Mouse (Mus musculus) C2C12 (cell line): ENCODE results near the gene Syt2. TPM values are rescaled to one million over a fixed set of nuclear protein-coding genes. Genes with fewer than 3 reads are reported as not detected.

Experiments used
- H3K27me3 ChIP-seq: one replicate; pipeline ENCODE4 v1.6.1; 2011; ENCODE audit not compliant: control insufficient read depth, insufficient read depth, insufficient read length
- H3K36me3 ChIP-seq: one replicate; pipeline ENCODE4 v1.6.1; 2011; ENCODE audit not compliant: control insufficient read depth, insufficient read depth
- H3K4me3 ChIP-seq: one replicate; pipeline ENCODE4 v1.5.1; 2011; ENCODE audit warnings: mild to moderate bottlenecking, control low read depth; ENCODE audit not compliant: poor library complexity, insufficient read depth, severe bottlenecking
- H3K79me2 ChIP-seq: one replicate; pipeline ENCODE4 v1.6.1; 2011; ENCODE audit not compliant: control insufficient read depth, insufficient read depth
- H3K79me3 ChIP-seq: one replicate; pipeline ENCODE4 v1.6.1; 2011; ENCODE audit warnings: low read depth, control low read depth
- H3ac ChIP-seq: one replicate; pipeline ENCODE3; 2011; ENCODE audit warnings: low read depth; ENCODE audit not compliant: control insufficient read depth, insufficient read length
- CEBPB ChIP-seq: IDR thresholded peaks from one replicate; pipeline ENCODE4 v1.6.1; 2011; ENCODE audit warnings: low read depth, mild to moderate bottlenecking, control low read depth, moderate library complexity
- CTCF ChIP-seq: IDR thresholded peaks from one replicate; pipeline ENCODE4 v1.5.1; 2011; ENCODE audit not compliant: control insufficient read depth, insufficient read depth, insufficient read length
- FOSL1 ChIP-seq: IDR thresholded peaks from one replicate; pipeline ENCODE4 v1.8.0; 2011; ENCODE audit warnings: mild to moderate bottlenecking, low read length; ENCODE audit not compliant: poor library complexity, insufficient read depth, severe bottlenecking
- MAX ChIP-seq: IDR thresholded peaks from one replicate; pipeline ENCODE4 v1.6.1; 2011; ENCODE audit warnings: mild to moderate bottlenecking, control low read depth
- MYOD1 ChIP-seq: IDR thresholded peaks from one replicate; pipeline ENCODE4 v1.6.1; 2011; ENCODE audit warnings: low read depth; ENCODE audit not compliant: control insufficient read depth, insufficient read length
- MYOG ChIP-seq: IDR thresholded peaks from one replicate; pipeline ENCODE4 v1.6.1; 2011; ENCODE audit not compliant: control insufficient read depth, insufficient read length; ENCODE audit errors: extremely low read depth
- USF1 ChIP-seq: IDR thresholded peaks from one replicate; pipeline ENCODE4 v1.6.1; 2011; ENCODE audit warnings: low read depth, mild to moderate bottlenecking, control low read depth, moderate library complexity
- polyA plus RNA-seq: library from polyadenylated mRNA; unstranded; fragments of >200 nt; fragmentation: generic; extraction: Trizol; gene quantifications from one replicate; pipeline ENCODE4 v1.2.1, GENCODE M21; 2012; ENCODE audit warnings: missing spikeins

Syt2 gene
- polyA plus RNA-seq, 1 experiment, result 0.15 TPM

- no peaks in the 10 kb centered on the region for H3K36me3 ChIP-seq
- H3ac ChIP-seq, result no peak overlapping the region
- no peaks in the 10 kb centered on the region for H3K79me2 ChIP-seq
- no peak overlapping the region for H3K4me3 ChIP-seq
- no peaks in the 10 kb centered on the region for H3K27me3 ChIP-seq
- H3K79me3 ChIP-seq, result no peaks in the 10 kb centered on the region
- TF ChIP-seq USF1 (no peak), MYOD1 (no peak), CTCF (no peak), MYOG (no peak), CEBPB (no peak), FOSL1 (no peak), MAX (no peak)
These were observed 12.2 kb upstream of the Syt2 start for GRCm38 (mm10) chr1:134634296-134634695.

- H3K79me3 ChIP-seq, result no peaks in the 10 kb centered on the region
- H3K4me3 ChIP-seq, result no peak overlapping the region
- H3K79me2 ChIP-seq, result no peaks in the 10 kb centered on the region
- no peak for TF ChIP-seq MAX
- no peak for TF ChIP-seq MYOG
- TF ChIP-seq MYOD1, result no peak
- TF ChIP-seq CTCF, result no peak
- TF ChIP-seq CEBPB, result no peak
- no peak for TF ChIP-seq USF1
- TF ChIP-seq FOSL1, result no peak
- no peak overlapping the region for H3ac ChIP-seq
- H3K27me3 ChIP-seq, result no peaks in the 10 kb centered on the region
- no peaks in the 10 kb centered on the region for H3K36me3 ChIP-seq
These were observed 10.2 kb upstream of the Syt2 start for GRCm38 (mm10) chr1:134636245-134636644.

- no peak overlapping the region for H3ac ChIP-seq
- no peaks in the 10 kb centered on the region for H3K79me2 ChIP-seq
- no peaks in the 10 kb centered on the region for H3K36me3 ChIP-seq
- no peaks in the 10 kb centered on the region for H3K79me3 ChIP-seq
- TF ChIP-seq MYOG (no peak), CEBPB (no peak), MAX (no peak), USF1 (no peak), FOSL1 (no peak), MYOD1 (no peak), CTCF (no peak)
- H3K27me3 ChIP-seq, result no peaks in the 10 kb centered on the region
- no peak overlapping the region for H3K4me3 ChIP-seq
These were observed 9.8 kb upstream of the Syt2 start for GRCm38 (mm10) chr1:134636684-134637083.

GRCm38 (mm10) chr1:134638041-134638440, 8.4 kb upstream of the Syt2 start:
- Histone ChIP-seq H3K27me3 (peaks cover 3% of the 10 kb centered on the region), H3K4me3 (no peak overlapping the region), H3ac (no peak overlapping the region), H3K79me3 (no peaks in the 10 kb centered on the region), H3K79me2 (no peaks in the 10 kb centered on the region), H3K36me3 (no peaks in the 10 kb centered on the region)
- no peak for TF ChIP-seq USF1
- TF ChIP-seq FOSL1, result no peak
- no peak for TF ChIP-seq CTCF
- TF ChIP-seq MYOG, result no peak
- no peak for TF ChIP-seq CEBPB
- TF ChIP-seq MAX, result no peak
- no peak for TF ChIP-seq MYOD1

- TF ChIP-seq CEBPB (no peak), MAX (no peak), USF1 (no peak)
- Histone ChIP-seq H3K4me3 (no peak overlapping the region), H3K36me3 (no peaks in the 10 kb centered on the region), H3K79me2 (no peaks in the 10 kb centered on the region), H3ac (no peak overlapping the region), H3K27me3 (peaks cover 3% of the 10 kb centered on the region), H3K79me3 (no peaks in the 10 kb centered on the region)
These were observed 8.0 kb upstream of the Syt2 start for GRCm38 (mm10) chr1:134638522-134638921.

- no peak overlapping the region for H3K4me3 ChIP-seq
- H3K27me3 ChIP-seq, result peaks cover 12% of the 10 kb centered on the region
- H3K79me2 ChIP-seq, result no peaks in the 10 kb centered on the region
- no peak overlapping the region for H3ac ChIP-seq
- TF ChIP-seq MYOD1, result no peak
- no peak for TF ChIP-seq USF1
- TF ChIP-seq CTCF, result no peak
- no peak for TF ChIP-seq MAX
- no peak for TF ChIP-seq CEBPB
- TF ChIP-seq FOSL1, result no peak
- no peak for TF ChIP-seq MYOG
- H3K36me3 ChIP-seq, result no peaks in the 10 kb centered on the region
- no peaks in the 10 kb centered on the region for H3K79me3 ChIP-seq
These were observed 7.0 kb upstream of the Syt2 start for GRCm38 (mm10) chr1:134639460-134639859.
